Mouse (Mus musculus) kidney, adult 2 months (tissue): ENCODE data around the gene Coq7. TPM values are rescaled to one million over a fixed set of nuclear protein-coding genes. Genes with fewer than 3 reads are reported as not detected.

Experiments used
- DNase-seq: peaks from one replicate; pipeline ENCODE4 v3.0.0; 2021
- H3K27ac ChIP-seq: fragments of 200-500 bp; 2 replicates; pipeline ENCODE4 v1.5.1; 2012; ENCODE audit warnings: low read depth, low read length, control low read depth, inconsistent platforms; ENCODE audit not compliant: insufficient read depth
- H3K27me3 ChIP-seq: fragments of 200-500 bp; replicated peaks from 2 replicates; pipeline ENCODE4 v1.6.1; 2012; ENCODE audit warnings: mild to moderate bottlenecking, moderate library complexity, low read length, inconsistent platforms; ENCODE audit not compliant: control insufficient read depth, insufficient read depth
- H3K36me3 ChIP-seq: fragments of 200-500 bp; 2 replicates; pipeline ENCODE4 v1.6.1; 2012; ENCODE audit warnings: mild to moderate bottlenecking, moderate library complexity, low read length, inconsistent platforms; ENCODE audit not compliant: control insufficient read depth, insufficient read depth
- H3K4me1 ChIP-seq: fragments of 200-500 bp; 2 replicates; pipeline ENCODE4 v1.6.1; 2011; ENCODE audit warnings: low read length; ENCODE audit not compliant: control insufficient read depth, insufficient read depth
- H3K4me3 ChIP-seq: fragments of 200-500 bp; 2 replicates; pipeline ENCODE4 v1.5.1; 2011; ENCODE audit warnings: mild to moderate bottlenecking, low read depth, low read length, control low read depth; ENCODE audit not compliant: insufficient read depth
- CTCF ChIP-seq: fragments of 200-500 bp; conservative IDR thresholded peaks from 2 replicates; pipeline ENCODE4 v1.5.1; 2011; ENCODE audit warnings: low read depth, mild to moderate bottlenecking, control low read depth, low read length, moderate library complexity, mixed read lengths; ENCODE audit not compliant: insufficient read depth, insufficient read length
- POLR2A ChIP-seq: fragments of 200-500 bp; IDR thresholded peaks from one replicate; pipeline ENCODE4 v1.6.1; 2011; ENCODE audit warnings: low read depth, low read length, control low read depth
- WGBS: fragments of 180-500 bp; shearing (Covaris S2); methylation state at CpG from one replicate; pipeline ENCODE4 v1.1.7; 2018; 5-methylcytosine and 5-hydroxymethylcytosine counted together
- polyA plus RNA-seq: library from polyadenylated mRNA; depleted of rRNA; stranded (reverse); fragments of >200 nt; gene quantifications from 2 replicates; pipeline ENCODE4 v1.2.3, GENCODE M21; 2012; rRNA removed

The Coq7 gene
- polyA plus RNA-seq, 1 experiment, result 82.6 TPM

GRCm38 (mm10) chr7:118461400-118462136 is 71.6 kb downstream of the Coq7 start:
- 52% methylated on average over 16 of the region's 16 CpGs for WGBS
- DNase-seq, result no peak
- Histone ChIP-seq H3K4me3 (no peak overlapping the region), H3K27ac (no peak overlapping the region), H3K36me3 (no peaks in the 10 kb centered on the region), H3K4me1 (no peaks in the 10 kb centered on the region), H3K27me3 (no peaks in the 10 kb centered on the region)
- TF ChIP-seq CTCF, result no peak
- no peak for TF ChIP-seq POLR2A

Other genes with a start within 250 kb of the Coq7 start
- 10.6 and 11.9 TPM in 2 replicates for gene Syt17, start 85.1 kb downstream of the Coq7 start, polyA plus RNA-seq
- 6.9 and 7.9 TPM in 2 replicates for gene Itpripl2, start 41.4 kb downstream of the Coq7 start, polyA plus RNA-seq
- 0.77 and 0.83 TPM in 2 replicates for gene Tmc7, start 51.4 kb upstream of the Coq7 start, polyA plus RNA-seq
- gene Tmc5, start 63.9 kb upstream of the Coq7 start, polyA plus RNA-seq, result 0.83 and 1.1 TPM in 2 replicates
- 172 and 193 TPM in 2 replicates for gene Gde1, start 172.4 kb upstream of the Coq7 start, polyA plus RNA-seq
- 2.5 and 2.9 TPM in 2 replicates for gene Ccp110, start 179.2 kb upstream of the Coq7 start, polyA plus RNA-seq
- 52.4 and 58.3 TPM in 2 replicates for gene Vps35l, start 206.9 kb upstream of the Coq7 start, polyA plus RNA-seq